Mouse (Mus musculus) heart, postnatal 0 days (tissue): Measurements from ENCODE around the gene Fank1.

Experiments used
- CTCF ChIP-seq: IDR thresholded peaks from 2 replicates; pipeline ENCODE4 v1.5.1; 2016; ENCODE audit warnings: antibody characterized with exemption, control low read depth, low read depth
- EP300 ChIP-seq: IDR thresholded peaks from 2 replicates; pipeline ENCODE4 v1.6.1; 2016; ENCODE audit warnings: antibody characterized with exemption, low read depth

- TF ChIP-seq CTCF = peak; percentile 99
- TF ChIP-seq EP300 = no peak
Measured at GRCm38 (mm10) chr7:133856278-133856677, 79.6 kb downstream of the Fank1 start.
